Mouse (Mus musculus): ENCODE data around the gene Enc1. TPM values are rescaled to one million over a fixed set of nuclear protein-coding genes. Genes with fewer than 3 reads are reported as not detected.

Enc1 gene
- polyA plus RNA-seq, 1 experiment from 2014 or later: 0.86 TPM

DNA sequence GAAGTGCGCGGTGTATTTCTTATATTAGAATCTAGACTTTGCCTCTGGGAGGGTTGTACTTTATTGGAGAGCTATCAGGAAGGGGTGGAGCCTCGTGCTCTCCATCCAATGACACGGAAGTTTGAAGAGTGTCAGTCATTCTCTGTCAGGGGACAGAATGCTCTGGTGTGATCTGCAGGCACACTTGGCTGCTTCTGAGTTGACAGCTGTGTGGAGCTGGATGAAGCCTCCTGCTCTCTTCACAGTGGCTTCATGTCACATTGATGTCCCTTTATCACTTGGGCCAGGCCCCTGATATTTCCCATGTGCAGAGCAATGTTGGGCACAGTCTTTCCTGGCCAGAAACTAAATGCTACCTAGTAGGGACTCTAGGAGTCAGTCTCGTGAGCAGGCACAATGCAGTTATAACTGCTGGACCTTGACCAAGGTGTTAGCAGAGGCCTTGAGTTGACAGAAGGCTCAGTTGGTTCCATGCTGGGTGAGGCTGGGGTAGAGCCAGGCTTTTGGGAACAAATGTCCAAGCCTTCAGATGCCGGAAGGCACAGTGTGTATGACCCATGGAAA, 12.6 kb downstream of the Enc1 start:
- Histone ChIP-seq H3K27ac (ENCODE audit: low read length) (no peak overlapping the region), H3K9me3 (replicated peaks; ENCODE audit: control insufficient read depth, low read length) (no peaks in the 10 kb centered on the region), H3K36me3 (ENCODE audit: control insufficient read depth, insufficient read depth) (no peaks in the 10 kb centered on the region), H3K27me3 (ENCODE audit: control insufficient read depth, insufficient read depth, low read depth, low read length) (no peaks in the 10 kb centered on the region), H3K4me1 (ENCODE audit: control insufficient read depth, low read depth, low read length) (no peaks in the 10 kb centered on the region; the same call in 1 of the 2 replicates), H3K9ac (ENCODE audit: low read depth, low read length) (no peak overlapping the region), H3K4me2 (ENCODE audit: low read depth, low read length) (no peak overlapping the region), H3K4me3 (ENCODE audit: low read depth, low read length) (no peak overlapping the region)
- WGBS (ENCODE audit: insufficient replicate concordance): 50% methylated on average over 6 of the region's 6 CpGs
- ATAC-seq (ENCODE audit: low read depth): peak; percentile 21; the same call in 1 of the 2 replicates

DNA sequence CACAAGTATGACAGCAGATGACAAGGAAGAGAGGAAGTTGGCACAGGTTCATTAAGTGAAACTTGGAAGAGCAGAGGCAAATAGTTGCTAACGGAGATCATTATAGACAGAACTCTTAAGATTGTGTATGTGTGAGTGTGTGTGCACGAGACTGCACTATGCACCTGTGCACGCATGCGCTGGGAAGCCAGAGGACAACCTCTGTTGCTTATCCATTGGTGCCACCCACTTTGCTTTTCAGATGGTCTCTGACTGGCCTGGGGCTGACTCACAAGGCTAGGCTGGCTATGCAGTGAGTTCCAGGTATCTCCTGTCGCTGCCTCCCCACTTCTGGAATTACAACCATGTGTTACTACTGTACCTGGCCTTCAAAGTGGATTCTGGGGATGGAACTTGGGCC, 13.1 kb downstream of the Enc1 start:
- ATAC-seq (ENCODE audit: low read depth): no peak
- no peaks in the 10 kb centered on the region for H3K36me3 ChIP-seq (ENCODE audit: control insufficient read depth, insufficient read depth)
- H3K4me2 ChIP-seq (ENCODE audit: low read depth, low read length): no peak overlapping the region
- no peaks in the 10 kb centered on the region for H3K27me3 ChIP-seq (ENCODE audit: control insufficient read depth, insufficient read depth, low read depth, low read length)
- 65% methylated on average over 5 of the region's 5 CpGs for WGBS (ENCODE audit: insufficient replicate concordance)
- no peaks in the 10 kb centered on the region; the same call in 1 of the 2 replicates for H3K4me1 ChIP-seq (ENCODE audit: control insufficient read depth, low read depth, low read length)
- no peak overlapping the region for H3K27ac ChIP-seq (ENCODE audit: low read length)
- H3K9me3 ChIP-seq (replicated peaks; ENCODE audit: control insufficient read depth, low read length): no peaks in the 10 kb centered on the region
- no peak overlapping the region for H3K9ac ChIP-seq (ENCODE audit: low read depth, low read length)
- H3K4me3 ChIP-seq (ENCODE audit: low read depth, low read length): no peak overlapping the region

DNA sequence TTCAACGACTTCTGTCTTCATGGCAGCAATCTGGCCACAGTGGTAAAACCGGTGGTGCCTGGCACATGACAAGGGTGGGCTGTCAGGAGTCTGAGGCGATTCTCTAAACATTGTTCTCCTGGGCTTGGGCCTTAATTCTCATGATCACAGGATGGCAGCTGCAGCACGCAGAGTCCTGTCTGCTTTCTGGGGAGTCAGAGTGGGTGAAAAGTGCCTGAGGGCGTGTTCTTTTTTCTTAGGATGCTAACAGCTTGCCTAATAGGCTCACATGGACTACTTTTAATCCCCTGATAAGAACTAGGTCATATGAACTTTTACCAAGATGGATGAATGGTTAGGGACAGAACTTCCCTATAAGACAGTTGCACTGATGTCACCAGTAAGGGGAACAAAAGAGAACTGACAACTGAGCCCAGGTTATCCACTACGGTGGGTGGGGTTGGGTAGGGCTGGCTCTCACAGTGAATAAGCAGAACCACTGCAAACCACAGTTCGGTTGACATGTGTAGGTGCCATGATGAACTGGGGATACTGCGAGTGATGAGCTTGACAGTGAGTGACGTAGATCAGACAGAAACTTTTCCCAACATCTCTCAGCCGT, 13.8 kb downstream of the Enc1 start:
- ATAC-seq (ENCODE audit: low read depth): no peak
- Histone ChIP-seq H3K4me3 (ENCODE audit: low read depth, low read length) (no peak overlapping the region), H3K4me2 (ENCODE audit: low read depth, low read length) (no peak overlapping the region), H3K4me1 (ENCODE audit: control insufficient read depth, low read depth, low read length) (no peaks in the 10 kb centered on the region; the same call in 1 of the 2 replicates), H3K27me3 (ENCODE audit: control insufficient read depth, insufficient read depth, low read depth, low read length) (no peaks in the 10 kb centered on the region), H3K36me3 (ENCODE audit: control insufficient read depth, insufficient read depth) (no peaks in the 10 kb centered on the region), H3K27ac (ENCODE audit: low read length) (no peak overlapping the region), H3K9me3 (replicated peaks; ENCODE audit: control insufficient read depth, low read length) (no peaks in the 10 kb centered on the region), H3K9ac (ENCODE audit: low read depth, low read length) (no peak overlapping the region)
- WGBS (ENCODE audit: insufficient replicate concordance): 55% methylated on average over 10 of the region's 10 CpGs

DNA sequence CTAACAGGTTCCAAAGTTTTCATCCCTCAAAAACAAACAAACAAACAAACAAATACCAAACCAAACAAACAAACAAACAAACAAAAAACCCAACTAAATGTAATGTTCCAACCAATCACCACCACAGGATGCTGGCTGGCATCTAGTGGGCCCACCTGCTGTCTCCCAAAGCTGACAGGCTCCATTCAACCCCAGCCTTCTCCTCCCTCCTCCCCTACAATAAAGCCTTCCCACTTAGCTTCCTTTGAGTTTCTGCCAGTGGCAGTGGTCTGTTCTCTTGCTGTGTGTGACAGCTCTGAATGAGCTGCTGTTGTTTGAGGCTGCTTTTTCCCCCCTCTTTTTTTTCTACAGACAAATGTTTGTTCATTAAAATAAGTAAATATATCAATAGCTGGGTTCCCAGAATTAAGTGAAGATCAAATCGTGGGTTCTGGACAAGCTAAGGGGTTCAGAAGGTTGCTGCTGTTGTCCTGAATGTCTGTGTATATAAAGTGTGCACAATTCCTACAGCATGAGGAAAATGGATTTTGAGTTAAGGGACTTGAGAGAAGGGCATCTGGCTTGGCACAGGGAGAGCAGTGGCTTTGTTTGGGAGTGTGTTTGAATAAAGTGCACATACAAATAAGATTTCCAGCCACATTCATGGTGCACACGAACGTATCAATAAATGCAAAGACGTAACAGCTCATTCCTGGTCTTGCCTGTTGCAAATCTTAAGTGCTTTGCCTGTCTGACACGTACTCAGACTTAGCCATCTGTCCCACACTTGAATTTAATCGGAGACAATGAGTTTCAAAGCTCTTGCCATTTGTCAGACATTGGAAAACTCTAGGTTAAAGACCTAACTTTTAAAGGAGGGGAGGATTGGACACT, 15.3 kb downstream of the Enc1 start:
- WGBS (ENCODE audit: insufficient replicate concordance): 61% methylated on average over 6 of the region's 6 CpGs
- H3K9ac ChIP-seq (ENCODE audit: low read depth, low read length): no peak overlapping the region
- ATAC-seq (ENCODE audit: low read depth): no peak
- no peak overlapping the region for H3K4me2 ChIP-seq (ENCODE audit: low read depth, low read length)
- no peak overlapping the region for H3K27ac ChIP-seq (ENCODE audit: low read length)
- no peaks in the 10 kb centered on the region for H3K9me3 ChIP-seq (replicated peaks; ENCODE audit: control insufficient read depth, low read length)
- H3K27me3 ChIP-seq (ENCODE audit: control insufficient read depth, insufficient read depth, low read depth, low read length): no peaks in the 10 kb centered on the region
- no peaks in the 10 kb centered on the region; the same call in 1 of the 2 replicates for H3K4me1 ChIP-seq (ENCODE audit: control insufficient read depth, low read depth, low read length)
- H3K36me3 ChIP-seq (ENCODE audit: control insufficient read depth, insufficient read depth): no peaks in the 10 kb centered on the region
- no peak overlapping the region for H3K4me3 ChIP-seq (ENCODE audit: low read depth, low read length)

GRCm38 (mm10) chr13:97256849-97257379, 16.0 kb downstream of the Enc1 start:
- Histone ChIP-seq H3K4me1 (ENCODE audit: control insufficient read depth, low read depth, low read length) (no peaks in the 10 kb centered on the region; the same call in 1 of the 2 replicates), H3K36me3 (ENCODE audit: control insufficient read depth, insufficient read depth) (no peaks in the 10 kb centered on the region), H3K4me2 (ENCODE audit: low read depth, low read length) (no peak overlapping the region), H3K4me3 (ENCODE audit: low read depth, low read length) (no peak overlapping the region), H3K9me3 (replicated peaks; ENCODE audit: control insufficient read depth, low read length) (no peaks in the 10 kb centered on the region), H3K9ac (ENCODE audit: low read depth, low read length) (no peak overlapping the region), H3K27ac (ENCODE audit: low read length) (no peak overlapping the region), H3K27me3 (ENCODE audit: control insufficient read depth, insufficient read depth, low read depth, low read length) (no peaks in the 10 kb centered on the region)
- 42% methylated on average over 12 of the region's 12 CpGs for WGBS (ENCODE audit: insufficient replicate concordance)
- ATAC-seq (ENCODE audit: low read depth): no peak

DNA sequence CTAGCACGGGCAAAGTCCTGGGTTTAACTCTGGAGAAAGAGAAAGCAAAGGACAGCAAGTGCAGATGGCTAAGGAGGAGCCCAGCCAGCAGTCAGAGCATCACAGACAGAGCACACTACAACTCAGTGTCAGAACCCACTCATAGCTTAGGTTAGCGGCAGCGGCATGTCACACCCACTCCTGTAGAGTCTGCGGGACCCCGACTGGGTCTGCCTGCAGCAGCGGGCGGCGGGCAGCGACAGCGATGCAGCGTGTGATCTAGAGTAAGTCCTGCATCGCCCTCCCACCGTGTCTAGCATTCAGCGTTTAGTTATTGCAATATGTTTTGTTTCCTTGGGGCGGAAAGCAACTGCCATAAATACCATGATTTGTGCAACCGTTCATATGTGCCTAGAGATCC, 18.4 kb downstream of the Enc1 start:
- Histone ChIP-seq H3K36me3 (ENCODE audit: control insufficient read depth, insufficient read depth) (no peaks in the 10 kb centered on the region), H3K9me3 (replicated peaks; ENCODE audit: control insufficient read depth, low read length) (no peaks in the 10 kb centered on the region), H3K27ac (ENCODE audit: low read length) (no peak overlapping the region), H3K4me1 (ENCODE audit: control insufficient read depth, low read depth, low read length) (no peaks in the 10 kb centered on the region), H3K27me3 (ENCODE audit: control insufficient read depth, insufficient read depth, low read depth, low read length) (no peaks in the 10 kb centered on the region), H3K9ac (ENCODE audit: low read depth, low read length) (no peak overlapping the region), H3K4me2 (ENCODE audit: low read depth, low read length) (no peak overlapping the region), H3K4me3 (ENCODE audit: low read depth, low read length) (no peak overlapping the region)
- ATAC-seq (ENCODE audit: low read depth): no peak
- WGBS (ENCODE audit: insufficient replicate concordance): 63% methylated on average over 16 of the region's 16 CpGs

DNA sequence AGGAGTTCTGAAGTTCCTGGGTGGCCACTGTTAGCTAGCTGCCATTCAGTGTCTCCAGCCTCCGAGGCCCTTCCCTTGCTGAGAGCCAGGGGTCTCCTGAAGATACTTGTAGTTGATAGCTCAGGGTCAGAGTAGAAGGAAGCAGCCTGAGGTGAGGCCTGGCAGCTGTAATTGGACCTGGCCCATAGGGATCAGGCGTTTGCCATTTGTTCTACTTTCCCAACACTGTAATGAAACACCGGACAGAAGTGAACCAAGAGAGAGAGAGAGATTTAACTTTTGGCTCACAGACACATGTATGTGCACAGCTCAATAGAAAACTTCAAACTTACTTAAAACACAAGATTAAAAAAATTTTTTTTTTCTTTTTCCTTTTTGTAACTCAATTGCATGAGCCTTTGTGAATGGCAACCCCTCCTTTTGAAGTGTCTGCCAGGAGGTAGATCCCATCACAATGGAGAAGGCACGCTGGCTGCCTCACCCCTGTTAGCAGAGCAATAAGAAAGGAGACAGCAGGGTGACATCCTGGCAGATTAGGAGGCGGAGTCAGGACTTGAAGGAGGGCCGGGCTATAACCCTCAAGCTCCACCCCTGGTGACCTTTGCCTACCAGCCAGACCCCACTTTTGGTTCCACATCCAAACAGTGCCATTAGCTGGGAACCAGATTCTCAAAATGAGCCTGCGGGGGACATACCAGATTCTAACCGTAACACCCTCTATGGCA, 19.7 kb downstream of the Enc1 start:
- WGBS (ENCODE audit: insufficient replicate concordance): 53% methylated on average over 8 of the region's 8 CpGs
- Histone ChIP-seq H3K4me1 (ENCODE audit: control insufficient read depth, low read depth, low read length) (no peaks in the 10 kb centered on the region), H3K9me3 (replicated peaks; ENCODE audit: control insufficient read depth, low read length) (no peaks in the 10 kb centered on the region), H3K36me3 (ENCODE audit: control insufficient read depth, insufficient read depth) (no peaks in the 10 kb centered on the region), H3K4me2 (ENCODE audit: low read depth, low read length) (no peak overlapping the region), H3K27ac (ENCODE audit: low read length) (no peak overlapping the region), H3K27me3 (ENCODE audit: control insufficient read depth, insufficient read depth, low read depth, low read length) (no peaks in the 10 kb centered on the region), H3K9ac (ENCODE audit: low read depth, low read length) (no peak overlapping the region), H3K4me3 (ENCODE audit: low read depth, low read length) (no peak overlapping the region)
- ATAC-seq (ENCODE audit: low read depth): no peak

- WGBS (ENCODE audit: insufficient replicate concordance): 38% methylated on average over 8 of the region's 8 CpGs
- no peak for ATAC-seq (ENCODE audit: low read depth)
- H3K9ac ChIP-seq (ENCODE audit: low read depth, low read length): no peak overlapping the region
- H3K4me1 ChIP-seq (ENCODE audit: control insufficient read depth, low read depth, low read length): no peaks in the 10 kb centered on the region
- no peaks in the 10 kb centered on the region for H3K36me3 ChIP-seq (ENCODE audit: control insufficient read depth, insufficient read depth)
- H3K4me3 ChIP-seq (ENCODE audit: low read depth, low read length): no peak overlapping the region
- no peak overlapping the region for H3K4me2 ChIP-seq (ENCODE audit: low read depth, low read length)
- H3K27me3 ChIP-seq (ENCODE audit: control insufficient read depth, insufficient read depth, low read depth, low read length): no peaks in the 10 kb centered on the region
- H3K27ac ChIP-seq (ENCODE audit: low read length): no peak overlapping the region
- H3K9me3 ChIP-seq (replicated peaks; ENCODE audit: control insufficient read depth, low read length): no peaks in the 10 kb centered on the region
Observed at GRCm38 (mm10) chr13:97261549-97261948, 20.6 kb downstream of the Enc1 start.
